Mouse (Mus musculus): ENCODE data around the gene Cfap126. TPM values are rescaled to one million over a fixed set of nuclear protein-coding genes. Genes with fewer than 3 reads are reported as not detected.

The Cfap126 gene
- polyA plus RNA-seq, 1 experiment = 1.2 TPM

DNA sequence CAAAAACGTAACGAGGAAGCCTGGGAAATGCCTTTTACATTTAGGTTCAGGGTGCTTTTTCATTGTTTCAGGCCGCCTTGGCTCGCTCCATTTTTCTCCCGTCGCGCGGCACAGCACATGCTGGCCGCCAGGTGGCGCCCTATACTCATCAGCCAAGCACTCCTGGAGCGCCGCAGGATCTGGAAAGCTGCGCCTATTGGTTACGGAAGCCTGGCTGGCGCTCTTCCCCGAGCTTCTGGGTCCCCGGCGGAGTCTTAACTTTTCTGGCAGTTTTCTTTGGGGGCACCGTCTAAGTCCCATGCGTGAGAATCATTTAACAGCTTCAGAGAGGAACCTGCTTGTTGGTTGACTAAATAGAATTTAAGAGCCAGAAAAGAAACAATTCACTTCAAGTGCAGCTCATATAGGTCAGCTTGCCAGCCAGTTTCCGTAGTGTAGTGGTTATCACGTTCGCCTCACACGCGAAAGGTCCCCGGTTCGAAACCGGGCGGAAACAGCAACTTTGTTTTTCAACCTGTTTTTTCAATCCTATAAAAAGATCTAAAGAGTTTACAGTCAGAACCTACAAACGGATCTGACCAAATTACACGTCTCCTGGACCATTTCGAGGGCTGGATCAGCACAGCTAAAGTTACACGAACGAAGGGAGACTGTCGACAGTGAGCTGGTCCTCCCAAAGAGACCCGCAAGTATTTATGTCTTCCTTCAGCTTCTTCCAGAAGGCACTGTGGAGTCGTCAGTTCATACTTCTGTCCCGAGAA lies 2.5 kb upstream of the Cfap126 start:
- H3K36me3 ChIP-seq (ENCODE audit: control insufficient read depth, insufficient read depth, low read length) = no peaks in the 10 kb centered on the region
- TF ChIP-seq POLR2A (IDR thresholded peaks at IDR 0.05; ENCODE audit: low read depth, low read length) = no peak
- TF ChIP-seq CTCF (IDR thresholded peaks at IDR 0.05; ENCODE audit: extremely low read depth, insufficient read length, insufficient replicate concordance, low read depth, low read length) = peak; percentile 98
- H3K27me3 ChIP-seq (ENCODE audit: control insufficient read depth, insufficient read depth, low read length) = no peaks in the 10 kb centered on the region
- H3K27ac ChIP-seq (ENCODE audit: insufficient read depth, low read depth, low read length) = peak overlapping the region; percentile 72
- H3K4me1 ChIP-seq (ENCODE audit: control insufficient read depth, insufficient read depth, insufficient read length, low read length) = peaks cover 5% of the 10 kb centered on the region; the same call in 1 of the 2 replicates
- under 1% methylated on average over 38 of the region's 38 CpGs for WGBS
- H3K4me3 ChIP-seq (ENCODE audit: low read depth, low read length) = peak overlapping the region; percentile 76

DNA sequence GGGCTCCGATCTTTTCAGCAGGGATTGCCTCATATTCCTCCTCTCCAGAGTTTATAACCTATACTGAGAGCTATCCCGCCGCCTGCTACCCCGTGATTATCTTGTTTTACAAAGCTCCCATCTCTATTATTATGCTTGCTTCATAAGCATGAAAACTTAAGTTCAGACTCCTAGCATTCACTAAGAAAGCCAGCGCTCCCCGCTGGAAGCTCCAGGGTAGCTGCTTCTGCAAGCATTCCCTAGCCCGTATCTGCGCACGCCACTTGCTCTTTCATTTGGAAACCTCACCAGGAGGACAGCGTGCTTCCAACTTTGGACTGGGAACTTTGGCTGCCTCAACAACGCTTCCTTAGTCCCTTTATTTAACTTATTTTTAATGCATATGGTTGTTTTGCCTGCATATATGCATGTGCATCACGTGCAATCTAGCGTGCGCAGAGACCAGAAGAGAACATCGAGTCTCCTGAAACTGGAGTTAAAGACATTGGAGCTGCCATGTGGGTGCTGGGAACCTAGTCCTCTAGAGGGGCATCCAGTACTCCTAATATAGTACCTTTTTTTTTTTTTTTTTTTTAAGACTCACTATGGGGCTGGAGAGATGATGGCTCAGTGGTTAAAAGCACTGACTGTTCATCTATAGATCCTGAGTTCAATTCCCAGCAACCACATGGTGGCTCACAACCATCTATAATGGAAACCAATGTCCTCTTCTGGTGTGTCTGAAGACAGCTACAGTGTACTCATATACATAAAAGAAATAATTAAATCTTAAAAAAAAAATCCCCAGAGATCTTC lies 1.7 kb upstream of the Cfap126 start:
- 2% methylated on average over 15 of the region's 15 CpGs for WGBS

DNA sequence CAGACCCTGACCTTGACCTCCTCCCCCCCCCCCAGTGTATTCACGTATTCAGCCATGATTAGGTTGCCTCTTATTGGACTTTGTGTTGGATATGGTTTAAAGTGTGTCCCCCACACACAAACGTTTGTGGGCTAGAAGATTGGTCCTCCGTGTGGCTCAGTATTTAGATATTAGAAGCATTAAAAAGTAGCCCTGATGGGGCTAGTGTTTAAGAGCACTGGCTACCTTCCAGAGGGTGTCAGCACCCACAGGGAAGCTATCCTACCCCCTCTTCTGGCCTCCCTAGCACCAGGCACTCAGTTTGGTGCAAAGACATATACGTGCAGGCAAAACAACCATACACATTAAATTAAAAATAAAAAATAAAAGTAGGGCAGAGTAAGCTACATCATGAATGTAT lies 732 bp upstream of the Cfap126 start:
- Histone ChIP-seq H3K4me3 (ENCODE audit: low read depth, low read length) (no peak overlapping the region), H3K27me3 (ENCODE audit: control insufficient read depth, insufficient read depth, low read length) (no peaks in the 10 kb centered on the region), H3K4me1 (ENCODE audit: control insufficient read depth, insufficient read depth, insufficient read length, low read length) (peaks cover 5% of the 10 kb centered on the region; the same call in 1 of the 2 replicates), H3K36me3 (ENCODE audit: control insufficient read depth, insufficient read depth, low read length) (no peaks in the 10 kb centered on the region), H3K27ac (ENCODE audit: insufficient read depth, low read depth, low read length) (no peak overlapping the region)
- WGBS = 80% methylated on average over 4 of the region's 4 CpGs
- TF ChIP-seq POLR2A (IDR thresholded peaks at IDR 0.05; ENCODE audit: low read depth, low read length) (no peak), CTCF (IDR thresholded peaks at IDR 0.05; ENCODE audit: extremely low read depth, insufficient read length, insufficient replicate concordance, low read depth, low read length) (no peak)

More for the DNA sequence above, 1.7 kb upstream of the Cfap126 start:
- Histone ChIP-seq H3K27me3 (ENCODE audit: control insufficient read depth, insufficient read depth, low read length) (no peaks in the 10 kb centered on the region), H3K36me3 (ENCODE audit: control insufficient read depth, insufficient read depth, low read length) (no peaks in the 10 kb centered on the region), H3K4me3 (ENCODE audit: low read depth, low read length) (peak overlapping the region; percentile 76), H3K27ac (ENCODE audit: insufficient read depth, low read depth, low read length) (peak overlapping the region; percentile 72), H3K4me1 (ENCODE audit: control insufficient read depth, insufficient read depth, insufficient read length, low read length) (peaks cover 5% of the 10 kb centered on the region; the same call in 1 of the 2 replicates)
- TF ChIP-seq POLR2A (IDR thresholded peaks at IDR 0.05; ENCODE audit: low read depth, low read length) (no peak), CTCF (IDR thresholded peaks at IDR 0.05; ENCODE audit: extremely low read depth, insufficient read length, insufficient replicate concordance, low read depth, low read length) (no peak)

DNA sequence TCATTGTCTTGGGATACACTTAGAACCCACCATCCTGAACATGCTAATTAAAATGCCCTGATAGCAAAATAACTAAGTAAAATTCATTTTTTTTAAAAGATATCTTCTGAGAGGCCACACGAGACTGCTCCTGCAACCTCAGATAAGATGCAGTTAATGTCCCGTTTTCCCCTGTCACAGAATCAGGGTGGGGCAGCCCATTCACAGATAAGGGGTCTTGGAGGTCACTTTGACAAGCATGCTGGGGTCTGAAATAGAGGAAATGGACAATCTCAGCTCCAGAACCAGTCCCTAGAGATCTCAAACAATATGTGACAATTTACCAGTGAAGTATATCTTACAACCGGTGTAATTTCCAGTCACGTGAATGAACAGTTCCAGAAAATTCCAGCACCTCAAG lies 2.6 kb downstream of the Cfap126 start:
- WGBS = 43% methylated on average over 4 of the region's 4 CpGs
- no peaks in the 10 kb centered on the region for H3K27me3 ChIP-seq (ENCODE audit: control insufficient read depth, insufficient read depth, low read length)
- no peak overlapping the region for H3K27ac ChIP-seq (ENCODE audit: insufficient read depth, low read depth, low read length)
- H3K4me3 ChIP-seq (ENCODE audit: low read depth, low read length) = no peak overlapping the region
- H3K4me1 ChIP-seq (ENCODE audit: control insufficient read depth, insufficient read depth, insufficient read length, low read length) = peaks cover 3% of the 10 kb centered on the region; the same call in 1 of the 2 replicates
- no peaks in the 10 kb centered on the region for H3K36me3 ChIP-seq (ENCODE audit: control insufficient read depth, insufficient read depth, low read length)
- TF ChIP-seq POLR2A (IDR thresholded peaks at IDR 0.05; ENCODE audit: low read depth, low read length) = no peak
- TF ChIP-seq CTCF (IDR thresholded peaks at IDR 0.05; ENCODE audit: extremely low read depth, insufficient read length, insufficient replicate concordance, low read depth, low read length) = no peak

DNA sequence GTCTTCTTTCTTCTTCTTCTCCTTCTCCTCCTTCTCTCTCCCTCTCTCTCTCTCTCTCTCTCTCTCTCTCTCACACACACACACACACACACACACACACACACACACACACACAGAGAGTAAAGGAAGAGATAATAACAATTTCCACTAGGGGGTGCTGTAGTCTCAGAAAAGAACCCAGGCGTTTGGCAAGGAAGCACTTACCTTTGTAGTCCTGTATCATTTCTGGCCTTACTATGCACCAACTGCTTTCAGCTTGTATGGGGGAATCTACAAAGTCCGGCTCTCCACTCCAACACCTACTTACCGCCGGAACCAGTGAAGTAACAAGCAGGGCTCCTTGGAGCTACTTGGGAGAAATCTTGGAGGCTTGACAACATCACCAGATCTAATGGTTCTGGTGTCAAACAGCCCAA lies 4.6 kb downstream of the Cfap126 start:
- no peak overlapping the region for H3K4me3 ChIP-seq (ENCODE audit: low read depth, low read length)
- H3K27me3 ChIP-seq (ENCODE audit: control insufficient read depth, insufficient read depth, low read length) = no peaks in the 10 kb centered on the region
- H3K4me1 ChIP-seq (ENCODE audit: control insufficient read depth, insufficient read depth, insufficient read length, low read length) = peaks cover 6% of the 10 kb centered on the region; the same call in 1 of the 2 replicates
- H3K27ac ChIP-seq (ENCODE audit: insufficient read depth, low read depth, low read length) = no peak overlapping the region
- no peaks in the 10 kb centered on the region for H3K36me3 ChIP-seq (ENCODE audit: control insufficient read depth, insufficient read depth, low read length)
- WGBS = 5% methylated on average over 4 of the region's 4 CpGs
- TF ChIP-seq CTCF (IDR thresholded peaks at IDR 0.05; ENCODE audit: extremely low read depth, insufficient read length, insufficient replicate concordance, low read depth, low read length) (0 out of 2 replicates have a peak, but pooled peaks have one; percentile 3), POLR2A (IDR thresholded peaks at IDR 0.05; ENCODE audit: low read depth, low read length) (no peak)

DNA sequence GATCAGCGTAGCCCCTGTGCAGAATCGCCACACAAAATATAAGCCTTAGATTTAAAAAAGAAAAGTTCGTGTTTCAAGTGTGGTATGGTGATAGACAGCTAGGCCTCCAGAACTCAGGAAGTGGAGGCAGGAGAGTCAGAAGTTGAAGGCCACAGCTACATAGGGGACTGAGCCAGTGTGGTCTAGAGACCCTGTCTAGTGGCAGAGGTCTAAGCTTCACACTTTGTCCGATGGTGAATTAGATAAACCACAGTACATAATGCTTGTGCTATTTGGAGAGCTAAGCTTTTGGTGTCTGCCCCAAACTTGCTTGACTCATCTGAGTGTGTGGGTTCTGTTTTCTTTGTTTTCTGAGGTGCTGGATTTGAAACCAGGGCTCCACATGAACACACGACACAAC lies 5.3 kb downstream of the Cfap126 start:
- no peak overlapping the region for H3K4me3 ChIP-seq (ENCODE audit: low read depth, low read length)
- H3K27me3 ChIP-seq (ENCODE audit: control insufficient read depth, insufficient read depth, low read length) = no peaks in the 10 kb centered on the region
- TF ChIP-seq CTCF (IDR thresholded peaks at IDR 0.05; ENCODE audit: extremely low read depth, insufficient read length, insufficient replicate concordance, low read depth, low read length) = no peak
- no peak for TF ChIP-seq POLR2A (IDR thresholded peaks at IDR 0.05; ENCODE audit: low read depth, low read length)
- no peaks in the 10 kb centered on the region for H3K36me3 ChIP-seq (ENCODE audit: control insufficient read depth, insufficient read depth, low read length)
- H3K27ac ChIP-seq (ENCODE audit: insufficient read depth, low read depth, low read length) = no peak overlapping the region
- H3K4me1 ChIP-seq (ENCODE audit: control insufficient read depth, insufficient read depth, insufficient read length, low read length) = peaks cover 2% of the 10 kb centered on the region; the same call in 1 of the 2 replicates
- WGBS = 80% methylated on average over 5 of the region's 5 CpGs

DNA sequence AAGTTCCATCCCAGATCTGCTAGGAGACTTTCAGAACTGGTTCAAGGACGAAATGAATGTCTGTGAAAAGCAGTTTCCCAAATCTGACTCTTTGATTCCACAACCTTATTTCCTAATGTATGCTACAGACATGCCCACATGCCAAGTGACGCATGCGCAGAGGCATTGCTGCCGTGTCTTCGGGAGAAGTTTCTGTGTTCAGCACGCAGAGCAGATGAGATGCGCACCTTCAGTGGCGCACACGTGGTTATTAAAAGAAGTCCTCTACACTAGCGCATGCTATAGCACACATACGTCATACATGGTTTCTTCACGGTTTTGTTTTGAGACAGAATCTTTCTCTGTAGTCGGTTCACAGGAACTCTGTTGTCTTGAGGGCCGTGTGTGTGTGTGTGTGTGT lies 5.7 kb downstream of the Cfap126 start:
- Histone ChIP-seq H3K36me3 (ENCODE audit: control insufficient read depth, insufficient read depth, low read length) (no peaks in the 10 kb centered on the region), H3K4me3 (ENCODE audit: low read depth, low read length) (no peak overlapping the region), H3K27ac (ENCODE audit: insufficient read depth, low read depth, low read length) (no peak overlapping the region), H3K4me1 (ENCODE audit: control insufficient read depth, insufficient read depth, insufficient read length, low read length) (peaks cover 2% of the 10 kb centered on the region; the same call in 1 of the 2 replicates), H3K27me3 (ENCODE audit: control insufficient read depth, insufficient read depth, low read length) (no peaks in the 10 kb centered on the region)
- no peak for TF ChIP-seq CTCF (IDR thresholded peaks at IDR 0.05; ENCODE audit: extremely low read depth, insufficient read length, insufficient replicate concordance, low read depth, low read length)
- TF ChIP-seq POLR2A (IDR thresholded peaks at IDR 0.05; ENCODE audit: low read depth, low read length) = no peak
- WGBS = 85% methylated on average over 14 of the region's 14 CpGs
